Mouse (Mus musculus): ENCODE measurements around the gene Fahd1.
A peak's percentile ranks its signal among the peaks of the same experiment; 100 is the strongest.

The Fahd1 gene

DNA sequence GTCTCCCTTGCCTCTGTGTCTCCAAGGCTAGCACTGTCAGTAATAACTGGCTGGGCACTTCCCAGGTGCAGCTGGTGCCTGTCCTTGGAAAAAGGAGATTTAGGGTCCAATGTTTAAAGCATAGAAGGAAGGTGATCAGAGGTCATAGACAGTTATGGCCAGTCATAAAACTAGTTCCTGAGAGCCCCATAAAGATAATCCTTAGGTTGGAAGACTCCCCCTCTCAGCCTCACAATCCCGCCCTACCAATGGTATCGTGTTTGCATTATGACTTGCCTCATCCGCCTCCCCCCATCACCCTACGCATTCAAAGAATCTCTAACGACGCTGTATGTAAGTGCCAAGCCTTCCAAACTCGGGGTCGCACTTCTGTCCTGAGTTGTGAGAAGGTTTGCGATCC, 5.6 kb downstream of the Fahd1 start:
- no peak for DNase-seq

DNA sequence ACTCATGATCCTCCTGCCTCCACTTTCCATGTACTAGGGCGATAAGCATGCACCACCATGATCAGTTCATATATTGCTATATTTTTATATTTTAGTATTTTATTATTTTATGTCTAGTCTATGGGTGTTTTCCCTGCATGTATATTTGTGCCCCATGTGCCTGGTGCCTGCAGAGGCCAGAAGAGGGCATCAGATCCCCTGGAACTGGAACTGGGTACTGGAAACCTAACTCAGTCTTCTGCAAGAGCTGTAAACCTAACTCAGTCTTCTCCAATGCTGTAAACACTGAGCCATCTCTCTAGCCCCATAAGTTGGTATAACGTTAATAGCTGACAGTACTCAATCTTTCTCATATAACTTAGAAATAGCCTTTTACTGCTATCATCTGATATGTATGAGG, 7.5 kb downstream of the Fahd1 start:
- DNase-seq = no peak

DNA sequence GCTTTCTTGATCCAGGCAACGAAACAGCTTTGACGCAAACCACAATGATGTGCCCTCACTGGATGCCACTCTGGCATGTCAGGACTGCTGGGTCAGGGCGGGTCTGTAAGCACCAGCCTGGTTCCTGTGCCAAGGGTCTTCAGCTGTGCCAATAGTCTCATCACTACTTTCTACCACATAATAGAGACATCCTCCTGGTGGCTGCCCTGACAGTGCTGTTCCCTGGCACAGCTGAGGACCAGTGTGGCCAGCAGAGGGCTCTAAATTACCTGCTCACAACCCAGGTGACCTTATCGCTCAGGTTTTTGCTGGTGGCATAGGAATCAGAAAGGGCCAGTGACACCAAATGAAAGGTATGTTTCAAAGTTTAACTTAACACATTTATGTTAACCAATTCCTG, 9.0 kb downstream of the Fahd1 start:
- peak; percentile 45 to 48 for DNase-seq

DNA sequence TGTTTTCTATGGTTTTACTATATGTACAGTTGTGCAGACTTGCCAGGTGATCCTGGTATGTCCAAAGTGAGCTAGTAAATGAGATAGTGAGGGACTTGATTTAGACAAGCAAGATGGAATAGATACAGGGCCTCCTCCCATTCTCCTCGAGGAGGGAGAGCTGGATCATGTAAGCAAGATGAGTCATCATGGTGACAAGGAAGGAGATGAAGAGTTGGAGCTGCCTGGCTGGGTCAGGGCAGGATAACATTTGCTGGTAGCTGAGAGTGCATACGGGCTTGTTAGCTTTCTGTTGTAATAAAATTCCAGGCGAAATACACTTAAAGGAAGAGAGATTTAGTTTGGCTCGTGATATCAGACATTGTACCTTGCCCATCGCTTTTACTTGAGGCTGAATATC, 9.8 kb downstream of the Fahd1 start:
- DNase-seq = no peak

DNA sequence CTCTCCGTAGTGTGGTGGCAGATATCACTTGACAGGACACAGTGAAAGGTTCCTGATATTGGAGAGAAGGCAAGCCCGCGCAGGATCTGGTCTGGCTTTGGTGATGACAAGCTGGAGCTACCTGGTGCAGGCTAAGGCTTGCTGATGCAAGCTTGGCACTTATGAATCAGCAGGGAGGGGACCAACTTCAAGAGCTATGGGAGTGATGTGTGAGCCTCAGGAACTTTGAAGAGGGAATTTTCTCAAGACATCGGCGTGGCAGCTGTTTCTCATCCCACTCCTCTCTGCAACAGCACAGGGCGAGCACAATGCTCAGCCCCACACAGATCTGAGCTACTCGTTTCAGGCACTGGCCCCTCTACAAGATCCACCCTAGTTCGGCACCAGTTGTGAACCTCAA, 10.3 kb downstream of the Fahd1 start, which contains the start of gene Hagh:
Gene Hagh (plus strand): TSS at position 302 of the 400 bp plus-strand sequence.
- no peak for DNase-seq

DNA sequence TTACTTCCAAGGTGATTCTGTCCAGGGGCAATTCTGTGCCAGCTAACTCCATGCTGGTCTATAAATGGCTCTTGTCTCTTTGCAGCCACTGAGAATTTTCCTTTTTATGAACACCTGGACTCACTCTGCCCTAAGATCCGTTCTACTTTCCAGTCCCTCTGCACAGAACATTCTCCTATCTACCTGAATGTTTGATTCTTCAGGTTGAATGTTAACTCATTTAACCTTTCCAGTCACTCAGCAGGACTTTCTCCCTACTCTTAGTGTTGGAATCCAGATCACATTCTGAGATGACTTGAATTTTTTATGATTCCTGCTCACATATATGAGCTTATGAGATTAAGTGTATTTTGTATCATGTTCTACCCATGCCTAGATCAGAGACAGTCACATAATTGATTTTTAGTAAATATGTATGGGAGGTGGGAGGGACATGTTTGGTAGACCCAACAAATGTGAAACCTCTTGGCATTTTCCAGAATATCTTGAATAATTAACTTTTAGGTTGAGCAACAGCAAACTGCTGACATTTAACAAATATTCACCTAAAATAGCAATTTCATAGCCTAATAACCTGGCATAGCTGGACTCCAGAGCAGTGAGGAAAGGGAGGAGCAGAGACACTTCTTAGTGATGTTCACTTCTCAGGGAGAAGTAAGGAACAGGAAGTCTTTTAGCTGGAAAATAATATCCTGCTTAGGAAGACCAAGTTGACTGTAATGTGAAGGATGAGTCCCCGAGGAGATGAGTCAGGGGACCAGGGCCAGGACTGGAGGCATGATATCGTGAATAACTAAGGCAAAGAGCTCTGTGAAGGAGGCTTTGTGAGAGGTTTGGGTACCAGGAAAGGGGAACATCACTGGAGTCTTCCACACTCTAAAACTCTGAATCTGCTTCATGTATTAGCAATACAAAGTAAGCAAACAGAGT, 28.5 kb downstream of the Fahd1 start:
- no peak for DNase-seq

DNA sequence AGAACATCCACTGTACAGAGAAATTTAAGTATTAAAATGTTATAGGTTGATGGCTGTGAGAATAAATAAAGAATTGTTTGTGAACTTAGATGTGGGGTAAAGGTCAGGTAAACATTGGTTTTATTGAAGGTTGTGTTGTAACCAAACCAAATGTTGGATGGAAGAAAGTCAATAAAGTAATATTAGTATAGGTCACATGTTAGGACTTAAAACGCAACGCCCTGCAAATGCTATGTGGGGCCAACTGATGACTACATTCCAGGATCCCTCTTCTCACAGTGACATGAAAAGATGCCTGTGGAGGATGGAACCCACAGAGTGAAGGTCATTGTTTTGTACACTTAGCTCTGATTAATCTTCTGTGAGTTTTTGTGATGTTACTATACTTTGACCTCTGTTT, 30.7 kb downstream of the Fahd1 start:
- no peak for DNase-seq

GRCm38 (mm10) chr17:24818172-24818571, 32.0 kb downstream of the Fahd1 start:
- DNase-seq = no peak

- DNase-seq = no peak
Observed at GRCm38 (mm10) chr17:24817503-24817902, 32.7 kb downstream of the Fahd1 start.

DNA sequence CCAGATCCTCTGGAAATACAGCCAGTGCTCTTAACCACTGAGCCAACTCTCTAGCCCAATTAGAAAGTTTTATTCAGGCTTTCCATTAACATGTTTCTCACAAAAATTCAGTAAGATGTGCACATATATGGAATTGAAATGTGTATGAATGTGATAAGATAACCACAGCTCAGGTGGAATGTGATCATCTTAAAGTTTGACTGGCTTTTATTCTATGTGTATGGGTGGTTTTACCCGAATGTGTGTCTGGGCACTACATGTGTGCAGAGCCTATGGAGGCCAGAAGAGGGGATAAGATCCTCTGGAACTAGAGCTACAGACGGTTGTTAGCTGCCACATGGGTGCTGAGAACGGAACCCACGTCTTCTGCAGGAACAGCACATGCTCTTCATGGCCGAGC, 34.9 kb downstream of the Fahd1 start:
- DNase-seq = no peak

GRCm38 (mm10) chr17:24812215-24812614, 37.9 kb downstream of the Fahd1 start:
- DNase-seq = no peak

- DNase-seq = no peak
Observed at GRCm38 (mm10) chr17:24811211-24811610, 39.0 kb downstream of the Fahd1 start.

GRCm38 (mm10) chr17:24803952-24804951, 45.9 kb downstream of the Fahd1 start, which contains the start of gene Meiob:
Meiob (plus strand) TSS chr17:24804289.
- DNase-seq = peak; percentile 70 to 74

GRCm38 (mm10) chr17:24800524-24800923, 49.6 kb downstream of the Fahd1 start:
- DNase-seq = no peak

GRCm38 (mm10) chr17:24799476-24799875, 50.7 kb downstream of the Fahd1 start:
- DNase-seq = no peak

Measured in thymus, postnatal 36 days (tissue).